Mouse (Mus musculus): Measurements from ENCODE around the gene Trappc5.

The Trappc5 gene

DNA sequence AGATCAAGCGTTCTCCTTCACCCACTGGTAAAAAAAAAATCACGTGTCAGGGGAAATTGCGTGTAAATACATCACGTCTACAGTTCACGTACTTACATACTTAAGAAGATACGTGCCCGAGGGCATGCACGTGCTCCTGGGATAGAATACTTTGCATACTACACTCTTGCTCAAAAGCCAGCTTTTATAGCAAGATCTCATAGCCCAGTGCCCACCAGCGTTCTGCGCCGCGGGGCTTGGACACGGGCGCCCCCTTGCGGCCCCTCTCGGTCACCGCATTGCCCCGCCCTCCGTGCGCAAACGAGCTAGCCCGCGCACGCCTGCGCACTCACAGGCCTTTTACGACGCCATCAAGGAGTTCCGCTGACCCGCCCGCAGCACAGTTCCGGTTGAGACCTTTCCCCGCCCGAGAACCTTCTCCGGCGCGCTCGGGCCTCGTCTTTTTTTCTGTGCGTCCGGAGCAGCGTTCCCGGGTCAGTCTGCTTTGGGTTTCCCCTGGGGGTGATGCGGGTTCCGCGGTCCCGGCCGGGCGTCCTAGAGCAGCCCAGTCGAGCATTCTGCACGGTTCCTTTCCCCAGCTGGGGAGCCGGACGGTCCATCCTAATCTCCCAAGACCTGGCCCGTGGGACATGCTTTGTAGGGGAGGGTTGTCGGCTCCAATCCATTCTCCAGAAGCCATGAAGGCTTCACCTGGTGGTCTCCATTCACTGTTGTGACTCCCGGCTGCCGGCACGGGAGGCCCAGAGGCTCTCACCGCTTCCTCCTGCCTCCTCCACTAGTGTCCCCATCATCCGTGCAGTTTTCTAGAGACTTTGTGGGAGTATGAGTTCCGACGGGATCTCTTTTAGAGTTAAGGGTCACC lies at the start of gene Trappc5:
Gene Trappc5 (plus strand): TSS at position 169 of the 862 bp plus-strand sequence.
- DNase-seq (ENCODE audit: extremely low spot score): peak; percentile 94

DNA sequence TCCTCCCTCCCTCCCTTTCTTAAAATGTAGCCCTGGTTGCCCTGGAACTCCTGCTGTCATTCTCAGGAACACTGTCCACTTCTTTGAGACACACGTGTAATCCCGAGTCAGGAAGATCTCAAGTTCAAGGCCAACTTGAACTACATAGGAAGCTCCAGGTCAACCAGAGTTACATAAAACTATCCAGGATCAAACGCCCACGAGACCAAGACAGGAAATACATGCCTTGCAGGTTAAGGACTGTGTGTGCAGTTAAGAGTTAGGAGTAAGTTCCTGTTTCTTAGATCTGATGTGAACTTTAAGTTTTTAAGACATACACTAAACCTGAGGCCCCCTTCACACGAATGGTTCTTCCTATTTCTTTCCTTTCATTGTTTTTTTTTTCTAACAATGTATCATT lies 49.1 kb upstream of the Trappc5 start:
- DNase-seq (ENCODE audit: extremely low spot score): no peak

DNA sequence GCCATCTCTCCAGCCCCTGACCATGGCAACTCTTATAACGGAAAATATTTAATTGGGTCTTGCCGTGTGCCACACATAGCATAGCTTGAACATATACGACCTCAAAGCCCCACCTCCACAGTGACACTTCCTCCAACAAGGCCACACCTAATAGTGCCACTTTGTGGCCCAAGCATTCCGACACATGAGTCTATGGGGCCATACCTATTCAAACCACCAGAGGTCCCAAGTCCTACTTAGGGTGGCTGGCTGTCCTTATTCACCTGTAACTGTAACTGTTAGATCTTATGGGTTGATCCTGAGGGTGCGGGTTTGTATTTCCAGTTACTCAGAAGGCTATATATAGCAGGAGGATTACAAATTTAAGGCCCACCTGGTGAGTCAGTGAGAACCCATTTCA lies 48.1 kb upstream of the Trappc5 start:
- DNase-seq (ENCODE audit: extremely low spot score): no peak

DNA sequence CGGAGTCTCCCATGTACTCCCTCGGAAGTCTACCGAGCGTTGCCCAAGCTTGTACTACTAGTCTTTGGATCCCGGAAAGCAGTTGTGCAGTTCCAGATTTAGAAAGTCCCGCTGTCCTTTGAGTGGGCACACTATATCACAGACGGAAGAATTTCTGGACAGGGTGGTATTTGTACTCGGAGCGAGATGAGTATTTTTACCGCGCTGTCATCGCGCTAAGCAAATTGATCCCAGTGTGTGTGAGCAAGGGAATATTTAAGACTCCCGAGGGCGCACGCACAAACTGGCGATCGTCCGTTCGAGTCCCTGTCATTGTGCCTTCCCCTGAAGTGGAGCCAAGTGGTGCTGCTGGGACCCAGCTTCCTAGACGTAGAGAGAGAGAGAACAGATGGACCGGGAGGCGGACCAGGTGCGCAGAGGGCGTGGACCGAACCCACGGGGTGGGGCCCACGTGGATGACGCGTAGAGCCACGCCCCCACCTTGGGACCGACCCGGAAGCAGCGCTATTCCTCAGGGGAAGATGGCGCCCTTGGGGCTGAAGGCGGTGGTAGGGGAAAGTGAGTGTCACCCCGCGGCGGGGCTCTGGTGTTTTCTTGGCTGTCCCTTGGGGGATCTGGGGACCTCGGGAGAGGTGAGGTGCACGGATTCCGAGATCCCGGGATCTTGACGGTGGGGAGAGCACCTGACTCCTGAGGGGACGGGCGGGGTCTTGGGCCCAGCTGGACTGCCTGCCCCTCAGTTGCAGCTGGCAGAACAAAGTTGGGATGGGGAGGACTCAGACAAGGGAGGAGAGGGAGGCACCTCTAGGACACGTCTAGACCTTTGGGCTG lies 45.2 kb upstream of the Trappc5 start, which contains the start of gene Stxbp2:
Gene Stxbp2 (plus strand): TSS at position 309 of the 831 bp plus-strand sequence.
- peak; percentile 69 for DNase-seq (ENCODE audit: extremely low spot score)

DNA sequence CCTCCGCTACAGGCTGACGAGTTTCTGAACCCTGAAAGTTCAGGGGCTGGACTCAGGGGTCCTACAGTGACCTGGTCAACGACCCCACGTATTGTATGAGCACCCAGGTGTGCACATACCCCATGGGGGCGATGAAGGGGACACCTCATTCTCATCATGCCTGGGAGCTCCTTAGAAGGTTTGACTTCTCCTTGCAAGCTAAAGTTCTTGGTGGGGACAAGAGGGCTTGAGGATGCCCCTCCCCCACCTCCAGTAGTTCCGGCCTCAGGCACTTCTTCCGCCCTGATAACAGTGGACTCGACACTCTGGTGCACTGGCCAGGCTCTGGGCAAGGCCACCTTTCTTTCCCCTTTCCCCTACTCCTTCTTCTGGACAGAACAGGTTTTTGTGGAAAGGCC lies 44.6 kb upstream of the Trappc5 start:
- no peak for DNase-seq (ENCODE audit: extremely low spot score)

DNA sequence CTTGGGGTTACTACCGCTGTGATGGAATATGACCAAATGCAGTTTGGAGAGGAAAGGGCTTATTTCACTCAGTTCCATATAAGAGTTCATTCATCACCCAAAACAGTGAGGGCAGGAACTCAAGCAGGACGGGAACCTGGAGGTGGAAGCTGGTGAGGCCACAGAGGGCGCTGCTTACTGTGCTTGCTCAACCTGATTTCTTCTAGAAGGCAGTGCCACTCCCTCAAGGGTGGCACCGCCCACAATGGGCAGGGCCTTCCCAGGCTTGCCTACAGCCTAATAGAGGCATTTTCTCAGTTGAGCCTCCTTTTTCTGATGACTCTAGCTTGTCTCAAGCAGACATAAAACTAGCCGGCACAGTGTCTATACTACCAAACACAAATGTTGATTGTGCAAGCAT lies 30.3 kb upstream of the Trappc5 start:
- DNase-seq (ENCODE audit: extremely low spot score): no peak

DNA sequence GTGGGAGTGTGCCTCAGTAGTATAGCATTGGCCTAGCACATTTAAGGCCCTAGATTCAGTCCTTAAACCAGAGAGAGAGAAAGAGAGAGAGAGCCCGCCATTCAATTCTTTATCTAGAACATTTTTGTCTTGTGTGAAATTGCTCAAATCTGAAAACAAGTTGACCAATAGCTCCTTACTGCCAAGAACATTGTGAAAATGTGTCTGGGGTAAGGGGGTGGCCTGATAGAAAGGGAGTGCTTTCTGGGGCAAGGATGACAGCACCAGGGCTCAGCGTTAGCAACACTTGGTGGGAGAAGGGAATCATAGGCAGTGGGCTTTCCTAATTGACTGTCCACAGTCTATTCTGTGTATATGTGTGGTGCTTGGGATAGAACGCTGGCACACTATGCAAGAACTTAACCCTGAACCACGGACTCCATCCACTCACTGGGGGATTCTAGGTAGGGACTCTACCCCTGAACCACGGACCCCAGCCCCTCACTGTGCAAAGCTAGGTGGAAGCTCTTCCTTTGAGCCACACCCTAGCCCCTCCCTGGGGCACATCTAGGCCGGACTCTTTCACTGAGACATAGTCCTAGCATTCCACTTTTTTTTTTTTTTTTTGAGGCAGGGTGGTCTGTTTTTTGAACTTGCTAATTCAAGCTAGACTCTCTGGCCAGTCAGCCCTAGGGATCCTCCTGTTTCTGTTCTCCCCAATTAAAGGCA lies 29.1 kb upstream of the Trappc5 start:
- no peak for DNase-seq (ENCODE audit: extremely low spot score)

DNA sequence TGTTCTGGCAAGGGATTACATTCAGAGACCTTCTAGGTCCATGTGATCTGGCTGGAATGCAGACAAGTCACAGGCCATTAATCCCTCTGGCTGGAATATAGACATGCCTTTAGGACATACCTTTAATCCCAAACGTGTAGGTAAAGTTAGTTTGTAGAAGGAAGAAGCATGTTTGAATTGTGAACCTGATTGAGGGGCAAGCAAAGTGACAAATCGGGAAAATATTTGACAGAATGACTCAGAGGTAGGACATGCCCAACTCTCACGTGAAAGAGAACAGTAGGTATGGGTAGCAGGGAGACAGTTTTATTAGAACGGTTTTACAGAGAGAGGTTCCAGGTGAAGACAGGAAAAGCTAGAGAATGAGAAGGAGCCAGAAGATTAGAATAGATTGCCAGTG lies 28.5 kb upstream of the Trappc5 start:
- no peak for DNase-seq (ENCODE audit: extremely low spot score)

DNA sequence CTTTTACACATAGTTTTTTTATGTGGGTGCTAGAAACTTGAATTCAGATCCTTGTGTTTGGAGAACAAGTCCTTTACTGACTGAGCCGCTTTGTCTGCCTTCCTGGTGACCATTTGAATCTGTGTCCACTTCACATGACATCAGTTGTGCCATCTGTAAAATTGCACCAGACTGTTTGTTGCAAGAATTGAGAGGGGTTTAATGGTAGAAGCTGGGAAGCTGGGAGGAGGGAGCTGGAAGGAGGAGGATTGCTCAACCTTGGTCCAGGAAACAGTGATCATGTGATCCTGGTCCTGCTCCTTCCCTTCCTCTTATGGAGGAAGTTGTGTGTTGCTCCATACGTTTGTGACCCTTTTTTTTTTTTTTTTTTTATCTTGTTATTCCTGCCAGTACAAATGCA lies 27.8 kb upstream of the Trappc5 start:
- no peak for DNase-seq (ENCODE audit: extremely low spot score)

DNA sequence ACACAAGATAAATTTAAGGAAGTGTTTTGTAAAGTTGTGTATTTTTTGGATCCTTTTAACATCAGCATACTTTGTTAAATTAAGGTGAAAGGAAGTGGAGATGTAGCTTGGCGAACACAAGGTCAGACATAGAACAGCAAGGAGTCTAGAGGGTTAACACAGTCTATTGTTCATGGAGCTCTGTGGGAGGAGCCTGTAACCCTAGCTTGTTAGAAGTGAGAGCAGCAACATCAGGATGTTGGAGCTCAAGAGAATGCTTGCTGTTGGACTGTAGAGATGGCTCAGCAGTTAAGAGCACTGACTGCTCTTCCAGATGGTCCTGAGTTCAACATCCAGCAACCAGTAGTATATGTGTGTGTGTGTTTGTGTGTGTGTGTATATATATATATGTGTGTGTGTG lies 27.1 kb upstream of the Trappc5 start:
- peak; percentile 28 for DNase-seq (ENCODE audit: extremely low spot score)

DNA sequence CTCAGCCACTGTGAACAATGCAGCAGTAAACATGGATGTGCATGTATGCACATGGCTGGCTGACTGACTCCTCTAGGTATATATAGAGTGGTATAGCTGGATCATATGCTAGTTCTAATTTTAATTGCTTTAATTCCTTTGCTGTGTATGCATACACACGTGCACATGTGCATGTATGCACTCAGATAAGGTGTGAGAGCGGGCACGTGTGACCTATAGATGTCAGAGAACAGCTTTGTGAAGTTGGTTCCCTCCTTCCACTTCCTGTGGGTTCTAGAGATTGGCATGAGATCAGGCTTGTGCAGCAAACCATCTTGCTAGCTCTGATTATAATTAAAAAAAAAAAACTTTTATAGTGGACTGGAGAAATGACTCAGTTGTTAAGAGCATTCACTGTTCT lies 23.3 kb upstream of the Trappc5 start:
- DNase-seq (ENCODE audit: extremely low spot score): no peak

DNA sequence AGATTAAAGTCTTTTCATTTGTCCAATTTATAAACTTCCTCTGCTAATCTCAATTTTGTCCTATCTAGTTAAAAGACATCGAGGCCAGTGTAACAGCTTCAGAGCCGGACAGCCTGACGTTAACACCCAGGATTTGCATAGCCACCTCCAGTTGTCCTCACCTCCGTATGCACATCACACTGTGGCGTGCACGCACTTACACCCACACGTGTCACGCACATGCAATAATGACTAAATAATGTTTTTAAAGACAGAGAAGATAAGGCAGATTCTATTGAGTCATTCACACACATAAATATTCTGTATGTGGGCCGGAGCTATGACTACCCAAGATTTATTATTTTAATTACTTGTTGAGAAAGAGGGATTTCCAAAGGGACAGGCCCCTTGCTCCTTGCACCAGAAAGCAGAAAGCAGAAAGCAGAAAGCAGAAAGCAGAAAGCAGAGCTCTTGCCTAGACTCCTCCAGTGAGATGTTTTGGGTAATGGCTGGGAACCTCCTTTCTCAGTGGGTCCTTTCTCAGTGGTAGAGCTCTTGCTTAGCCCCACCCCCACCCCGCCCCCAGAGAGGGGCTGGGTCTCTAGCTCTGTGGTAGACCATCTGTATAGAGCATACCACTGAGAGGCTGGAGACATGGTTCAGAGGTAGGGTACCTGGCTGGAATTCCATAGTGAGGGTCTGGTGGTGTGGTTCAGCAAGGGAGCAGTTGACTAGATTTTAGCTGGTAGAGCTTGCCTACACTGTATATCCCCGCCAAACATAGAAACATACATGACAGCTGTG lies 21.2 kb upstream of the Trappc5 start:
- no peak for DNase-seq (ENCODE audit: extremely low spot score)

DNA sequence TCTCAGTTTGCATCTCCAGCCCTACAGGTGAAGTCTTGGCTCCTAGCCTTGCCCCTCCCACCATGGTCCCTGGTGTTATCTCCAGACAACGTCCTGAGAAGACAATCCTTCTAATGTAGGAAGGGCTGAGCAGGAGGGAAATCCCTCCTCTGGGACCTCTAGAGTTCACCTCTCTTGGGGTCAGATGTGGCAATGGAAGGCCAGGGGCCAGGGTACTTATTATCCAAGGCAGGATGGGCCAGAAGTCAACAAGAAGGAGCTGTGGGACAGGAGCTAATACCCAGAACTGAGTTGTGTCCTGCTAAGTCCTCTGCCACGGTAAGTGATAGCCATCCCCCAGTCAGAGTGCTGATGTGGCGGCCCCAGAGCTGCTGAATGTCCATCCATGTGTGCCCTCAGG lies 20.6 kb upstream of the Trappc5 start, which contains the start of gene Retn:
Gene Retn (plus strand): TSS at position 245 of the 400 bp plus-strand sequence.
- no peak for DNase-seq (ENCODE audit: extremely low spot score)

DNA sequence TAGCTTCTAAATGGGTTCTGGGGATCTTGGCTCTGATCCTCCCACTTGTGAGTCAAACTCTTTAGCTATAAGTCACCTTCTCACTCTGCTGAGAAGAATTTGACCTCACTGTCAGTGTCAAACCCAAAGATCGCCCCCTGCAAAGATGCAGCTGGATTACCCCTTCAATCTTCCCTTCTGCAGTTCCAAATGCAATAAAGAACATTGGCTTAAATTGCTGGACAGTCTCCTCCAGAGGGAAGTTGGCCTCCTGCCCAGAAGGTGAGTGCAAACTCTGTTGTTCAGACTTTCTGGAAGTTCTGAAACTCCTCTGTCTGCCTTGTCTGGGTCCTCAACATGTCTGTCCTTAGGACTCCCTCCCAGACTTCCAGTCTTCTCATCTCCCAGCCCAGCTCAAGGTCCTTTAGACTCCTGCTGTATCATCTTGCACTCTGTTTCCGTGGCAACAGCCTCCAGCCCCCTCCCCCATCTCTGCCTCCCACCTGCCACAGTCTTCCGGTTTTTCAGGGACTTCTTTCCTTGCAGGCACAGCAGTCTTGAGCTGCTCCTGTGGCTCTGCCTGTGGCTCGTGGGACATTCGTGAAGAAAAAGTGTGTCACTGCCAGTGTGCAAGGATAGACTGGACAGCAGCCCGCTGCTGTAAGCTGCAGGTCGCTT lies 19.2 kb upstream of the Trappc5 start:
- DNase-seq (ENCODE audit: extremely low spot score): peak; percentile 37

DNA sequence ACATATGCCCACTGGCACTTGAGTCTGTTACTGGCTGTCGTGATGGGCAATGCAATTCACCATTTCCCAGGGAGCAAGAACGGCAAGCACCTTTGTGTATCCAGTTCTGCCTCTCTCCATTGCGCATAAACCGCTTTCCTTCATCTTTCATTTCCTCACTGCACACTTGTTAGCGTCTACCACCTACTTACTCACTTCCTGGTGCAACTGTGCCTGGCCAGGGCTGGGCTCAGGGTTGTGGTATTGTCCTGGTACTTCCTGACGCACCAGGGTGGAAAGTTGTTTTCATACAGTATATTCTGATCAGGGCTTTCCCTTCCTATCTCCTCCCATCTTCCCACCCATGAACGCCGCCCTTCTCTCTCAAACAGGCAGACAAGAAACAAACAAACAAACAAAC lies 15.2 kb upstream of the Trappc5 start:
- DNase-seq (ENCODE audit: extremely low spot score): no peak

DNA sequence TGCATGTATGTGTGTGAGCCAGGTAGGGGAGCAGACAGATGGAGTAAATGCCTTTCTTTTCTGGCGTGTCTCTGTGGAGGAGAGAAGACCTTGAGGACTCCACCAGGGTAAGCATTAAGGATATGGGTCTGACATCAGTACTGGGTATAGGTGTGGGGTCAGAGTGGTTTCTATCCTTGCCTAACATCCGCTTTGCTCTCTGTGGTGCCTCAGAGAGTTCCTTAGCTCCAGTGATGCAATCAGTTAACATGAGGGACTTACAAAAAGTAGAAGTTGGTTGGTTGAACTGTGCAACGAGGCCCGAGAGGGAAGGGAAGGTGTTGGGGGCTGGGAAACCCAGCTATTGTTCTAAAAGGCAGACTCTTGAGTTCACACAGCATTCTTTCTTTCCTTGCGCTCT lies 11.7 kb upstream of the Trappc5 start:
- no peak for DNase-seq (ENCODE audit: extremely low spot score)

DNA sequence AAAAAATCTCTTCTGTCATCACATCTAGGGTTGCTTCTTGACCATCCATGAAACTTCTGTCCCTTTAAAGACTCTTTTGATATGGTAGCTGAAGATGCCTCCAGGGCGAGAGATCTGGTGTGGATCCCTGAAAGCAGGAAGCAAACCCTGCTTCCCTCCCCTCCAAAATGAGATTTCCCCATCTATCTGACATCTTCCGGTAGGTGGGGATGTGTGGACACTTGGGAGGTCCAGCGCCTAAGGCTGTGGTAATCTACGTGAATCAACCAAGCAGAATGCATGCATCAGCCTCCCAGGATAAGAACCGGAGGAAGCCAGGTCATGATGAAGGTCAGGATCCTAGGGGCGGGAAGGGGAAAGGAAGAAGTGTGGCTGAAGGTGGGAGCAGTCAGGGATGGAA lies 10.6 kb upstream of the Trappc5 start, which contains the start of gene Mcemp1:
Gene Mcemp1 (plus strand): TSS at position 248 of the 400 bp plus-strand sequence.
- DNase-seq (ENCODE audit: extremely low spot score): no peak

DNA sequence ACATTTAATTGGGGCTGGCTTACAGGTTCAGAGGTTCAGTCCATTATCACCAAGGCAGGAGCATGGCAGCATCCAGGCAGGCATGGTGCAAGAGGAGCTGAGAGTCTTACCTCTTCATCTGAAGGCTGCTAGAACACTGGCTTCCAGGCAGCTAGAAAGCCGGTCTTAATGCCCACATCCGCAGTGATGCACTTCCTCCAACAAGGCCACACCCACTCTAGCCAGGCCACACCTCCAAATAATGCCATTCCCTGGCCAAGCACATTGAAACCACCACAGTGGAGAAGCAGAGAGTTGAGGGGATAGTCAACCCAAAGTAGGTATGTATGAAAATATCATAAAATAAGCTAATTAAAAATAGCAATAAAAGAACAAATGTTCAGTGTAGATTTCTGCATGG lies 5.7 kb upstream of the Trappc5 start:
- DNase-seq (ENCODE audit: extremely low spot score): no peak

DNA sequence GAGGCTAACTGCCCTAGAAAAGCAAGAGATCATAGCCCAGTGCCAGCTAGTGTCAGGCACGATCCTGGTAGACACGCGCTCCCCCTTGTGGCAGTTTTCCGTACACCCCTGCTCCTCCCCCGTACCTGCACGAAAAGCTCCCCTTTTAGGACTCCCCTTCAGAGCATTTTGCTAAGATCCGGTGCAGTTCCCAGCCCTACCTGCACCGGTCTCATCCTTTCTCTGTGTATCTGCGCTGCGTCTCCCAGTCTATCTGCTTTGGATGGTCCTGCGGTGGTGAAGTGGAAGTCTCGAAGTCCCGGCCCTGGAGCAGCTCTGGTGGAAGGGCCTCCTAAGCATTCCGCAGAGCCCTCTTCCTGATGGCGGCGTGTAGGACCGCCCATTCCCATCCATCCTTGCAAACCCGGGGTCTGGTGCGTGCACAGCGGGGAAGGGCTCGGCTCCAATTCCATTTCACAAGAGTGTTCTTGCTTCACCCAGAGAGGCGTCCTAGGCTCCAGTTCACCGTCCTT lies 4.1 kb upstream of the Trappc5 start, which contains the start of gene Fcor:
Gene Fcor (minus strand): TSS at position 383 of the 512 bp plus-strand sequence.
- peak; percentile 89 for DNase-seq (ENCODE audit: extremely low spot score)

DNA sequence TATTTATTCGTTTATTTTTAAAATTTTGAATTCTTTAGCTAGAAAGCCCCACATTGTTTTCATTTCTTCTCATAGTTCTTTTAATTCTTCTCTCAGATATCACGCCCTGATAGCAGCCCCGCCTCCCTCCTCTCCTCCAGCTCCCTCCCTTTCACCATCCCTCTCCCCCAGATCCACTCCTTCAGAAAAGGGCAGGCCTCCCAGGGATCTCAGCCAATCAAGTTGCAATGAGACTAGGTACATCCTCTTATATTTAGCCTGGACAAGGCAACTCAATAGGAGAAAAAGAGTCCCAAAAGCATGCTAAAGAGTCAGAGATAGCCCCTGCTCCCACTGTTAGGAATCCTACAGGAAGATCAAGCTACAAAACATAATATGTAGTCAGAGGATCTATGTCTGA lies 1.4 kb upstream of the Trappc5 start:
- no peak for DNase-seq (ENCODE audit: extremely low spot score)
